Mouse (Mus musculus) thymus, adult 2 months (tissue): ENCODE measurements around the gene ccdc198.

Experiments used
- CTCF ChIP-seq: fragments of 200-500 bp; IDR thresholded peaks from 2 replicates; pipeline ENCODE4 v1.5.1; 2012; ENCODE audit warnings: mild to moderate bottlenecking, control low read depth, low read length, moderate library complexity, borderline replicate concordance; ENCODE audit not compliant: control insufficient read depth, poor library complexity, insufficient read depth; ENCODE audit errors: extremely low read depth
- POLR2A ChIP-seq: fragments of 200-500 bp; IDR thresholded peaks from 2 replicates; pipeline ENCODE4 v1.6.1; 2012; ENCODE audit warnings: mild to moderate bottlenecking, low read length, control low read depth, moderate library complexity; ENCODE audit not compliant: control insufficient read depth, poor library complexity, insufficient read depth; ENCODE audit errors: extremely low read depth

DNA sequence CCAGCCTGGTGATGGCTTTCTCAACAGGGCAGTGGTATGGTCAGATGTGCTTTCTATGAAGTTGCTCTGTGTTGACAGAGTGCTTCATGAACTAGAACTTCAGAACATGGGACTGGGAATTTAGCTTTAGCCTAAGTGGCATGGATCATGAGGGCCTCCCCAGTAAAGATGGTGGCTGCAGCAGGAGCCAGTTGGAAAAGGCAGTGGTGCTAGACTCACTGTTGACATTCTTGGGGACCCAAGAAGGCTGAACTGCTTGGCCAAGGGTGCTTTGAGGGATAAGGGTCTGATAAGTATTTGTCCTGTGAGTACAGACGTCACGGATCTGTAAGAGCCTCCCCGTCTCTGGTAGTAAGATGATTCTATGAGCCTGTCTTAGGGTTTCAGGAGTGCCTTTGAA, 13.4 kb downstream of the ccdc198 start:
- TF ChIP-seq CTCF, result no peak
- TF ChIP-seq POLR2A, result no peak
